Mouse (Mus musculus): Measurements from ENCODE around the gene Dock9. TPM values are rescaled to one million over a fixed set of nuclear protein-coding genes. Genes with fewer than 3 reads are reported as not detected.
A peak's percentile ranks its signal among the peaks of the same experiment; 100 is the strongest.

Dock9 gene
- polyA plus RNA-seq, 1 experiment: 2.7 TPM

- Histone ChIP-seq H3K79me3 (ENCODE audit: low read depth) (no peaks in the 10 kb centered on the region), H3K79me2 (ENCODE audit: control insufficient read depth, insufficient read depth) (no peaks in the 10 kb centered on the region), H3ac (ENCODE audit: control insufficient read depth, insufficient read length, low read depth) (no peak overlapping the region), H3K36me3 (ENCODE audit: control insufficient read depth, insufficient read depth) (no peaks in the 10 kb centered on the region), H3K27me3 (ENCODE audit: control insufficient read depth, insufficient read depth, insufficient read length) (no peaks in the 10 kb centered on the region), H3K4me3 (ENCODE audit: insufficient read depth, poor library complexity, severe bottlenecking) (no peak overlapping the region)
- TF ChIP-seq MYOG (IDR thresholded peaks at IDR 0.05; ENCODE audit: control insufficient read depth, extremely low read depth, insufficient read length) (no peak), FOSL1 (IDR thresholded peaks at IDR 0.05; ENCODE audit: insufficient read depth, low read length, poor library complexity, severe bottlenecking) (no peak)
Observed at GRCm38 (mm10) chr14:121593313-121593929, 204.2 kb downstream of the Dock9 start.

DNA sequence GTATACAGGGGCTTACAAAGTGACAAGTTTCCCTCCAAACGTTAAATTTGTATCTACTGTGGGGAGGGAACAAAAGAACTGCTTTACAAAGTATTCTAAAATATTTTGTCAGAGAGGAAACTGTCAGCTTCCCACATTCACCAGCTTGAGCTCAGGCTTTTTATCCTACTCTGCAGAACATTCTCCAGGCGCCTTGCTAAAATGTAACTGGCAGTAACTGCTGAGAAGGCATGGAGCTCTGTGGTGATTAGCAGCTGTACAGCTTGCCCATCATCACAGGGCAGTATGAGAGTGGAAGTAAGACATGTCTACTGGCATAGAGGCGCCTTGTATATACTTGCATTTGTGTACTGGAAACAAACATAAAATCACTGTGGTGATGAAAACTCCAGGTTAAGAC, 204.7 kb downstream of the Dock9 start:
- TF ChIP-seq MYOG (IDR thresholded peaks at IDR 0.05; ENCODE audit: control insufficient read depth, extremely low read depth, insufficient read length): no peak
- no peak for TF ChIP-seq FOSL1 (IDR thresholded peaks at IDR 0.05; ENCODE audit: insufficient read depth, low read length, poor library complexity, severe bottlenecking)
- no peak for TF ChIP-seq USF1 (IDR thresholded peaks at IDR 0.05; ENCODE audit: low read depth)
- no peak for TF ChIP-seq MAX (IDR thresholded peaks at IDR 0.05)
- no peak for TF ChIP-seq CEBPB (IDR thresholded peaks at IDR 0.05; ENCODE audit: low read depth)
- no peak for TF ChIP-seq CTCF (IDR thresholded peaks at IDR 0.05; ENCODE audit: control insufficient read depth, insufficient read depth, insufficient read length)
- no peak for TF ChIP-seq MYOD1 (IDR thresholded peaks at IDR 0.05; ENCODE audit: control insufficient read depth, insufficient read length, low read depth)
- H3K79me3 ChIP-seq (ENCODE audit: low read depth): no peaks in the 10 kb centered on the region
- no peak overlapping the region for H3K4me3 ChIP-seq (ENCODE audit: insufficient read depth, poor library complexity, severe bottlenecking)
- H3ac ChIP-seq (ENCODE audit: control insufficient read depth, insufficient read length, low read depth): no peak overlapping the region
- no peaks in the 10 kb centered on the region for H3K36me3 ChIP-seq (ENCODE audit: control insufficient read depth, insufficient read depth)
- H3K27me3 ChIP-seq (ENCODE audit: control insufficient read depth, insufficient read depth, insufficient read length): no peaks in the 10 kb centered on the region
- H3K79me2 ChIP-seq (ENCODE audit: control insufficient read depth, insufficient read depth): no peaks in the 10 kb centered on the region

- Histone ChIP-seq H3K79me3 (ENCODE audit: low read depth) (no peaks in the 10 kb centered on the region), H3K4me3 (ENCODE audit: insufficient read depth, poor library complexity, severe bottlenecking) (no peak overlapping the region), H3K79me2 (ENCODE audit: control insufficient read depth, insufficient read depth) (no peaks in the 10 kb centered on the region), H3K27me3 (ENCODE audit: control insufficient read depth, insufficient read depth, insufficient read length) (no peaks in the 10 kb centered on the region), H3ac (ENCODE audit: control insufficient read depth, insufficient read length, low read depth) (no peak overlapping the region), H3K36me3 (ENCODE audit: control insufficient read depth, insufficient read depth) (no peaks in the 10 kb centered on the region)
- TF ChIP-seq USF1 (IDR thresholded peaks at IDR 0.05; ENCODE audit: low read depth) (no peak), MYOG (IDR thresholded peaks at IDR 0.05; ENCODE audit: control insufficient read depth, extremely low read depth, insufficient read length) (no peak), CEBPB (IDR thresholded peaks at IDR 0.05; ENCODE audit: low read depth) (no peak), MYOD1 (IDR thresholded peaks at IDR 0.05; ENCODE audit: control insufficient read depth, insufficient read length, low read depth) (no peak), FOSL1 (IDR thresholded peaks at IDR 0.05; ENCODE audit: insufficient read depth, low read length, poor library complexity, severe bottlenecking) (no peak), CTCF (IDR thresholded peaks at IDR 0.05; ENCODE audit: control insufficient read depth, insufficient read depth, insufficient read length) (no peak), MAX (IDR thresholded peaks at IDR 0.05) (no peak)
Observed at GRCm38 (mm10) chr14:121592356-121592755, 205.3 kb downstream of the Dock9 start.

GRCm38 (mm10) chr14:121589097-121589725, 208.4 kb downstream of the Dock9 start:
- Histone ChIP-seq H3K27me3 (ENCODE audit: control insufficient read depth, insufficient read depth, insufficient read length) (no peaks in the 10 kb centered on the region), H3K4me3 (ENCODE audit: insufficient read depth, poor library complexity, severe bottlenecking) (no peak overlapping the region), H3ac (ENCODE audit: control insufficient read depth, insufficient read length, low read depth) (no peak overlapping the region), H3K79me3 (ENCODE audit: low read depth) (no peaks in the 10 kb centered on the region), H3K79me2 (ENCODE audit: control insufficient read depth, insufficient read depth) (no peaks in the 10 kb centered on the region), H3K36me3 (ENCODE audit: control insufficient read depth, insufficient read depth) (no peaks in the 10 kb centered on the region)
- TF ChIP-seq CTCF (IDR thresholded peaks at IDR 0.05; ENCODE audit: control insufficient read depth, insufficient read depth, insufficient read length): peak; percentile 80
- TF ChIP-seq MAX (IDR thresholded peaks at IDR 0.05): no peak

DNA sequence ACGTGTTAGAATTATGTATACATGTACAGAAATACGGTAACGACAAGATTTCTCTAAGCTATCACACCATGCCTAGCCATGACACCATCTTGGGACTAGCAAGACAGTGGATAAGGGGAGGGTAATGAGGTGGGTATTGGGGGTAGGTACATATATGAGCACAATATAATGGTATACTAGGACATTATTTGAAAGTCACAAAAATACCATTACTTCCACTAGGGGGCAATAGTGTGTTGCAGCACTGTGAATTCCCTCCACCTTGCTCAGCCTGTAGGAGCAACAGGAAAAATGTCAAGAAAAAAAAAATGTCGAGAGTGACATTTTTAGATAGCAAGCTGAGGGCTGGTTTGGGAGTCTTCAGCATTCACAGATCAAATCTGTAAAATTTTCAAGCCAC, 209.2 kb downstream of the Dock9 start:
- H3ac ChIP-seq (ENCODE audit: control insufficient read depth, insufficient read length, low read depth): no peak overlapping the region
- no peak overlapping the region for H3K4me3 ChIP-seq (ENCODE audit: insufficient read depth, poor library complexity, severe bottlenecking)
- H3K27me3 ChIP-seq (ENCODE audit: control insufficient read depth, insufficient read depth, insufficient read length): no peaks in the 10 kb centered on the region
- no peaks in the 10 kb centered on the region for H3K79me3 ChIP-seq (ENCODE audit: low read depth)
- TF ChIP-seq MYOG (IDR thresholded peaks at IDR 0.05; ENCODE audit: control insufficient read depth, extremely low read depth, insufficient read length) (no peak), MAX (IDR thresholded peaks at IDR 0.05) (no peak), CEBPB (IDR thresholded peaks at IDR 0.05; ENCODE audit: low read depth) (no peak), USF1 (IDR thresholded peaks at IDR 0.05; ENCODE audit: low read depth) (no peak), MYOD1 (IDR thresholded peaks at IDR 0.05; ENCODE audit: control insufficient read depth, insufficient read length, low read depth) (no peak), FOSL1 (IDR thresholded peaks at IDR 0.05; ENCODE audit: insufficient read depth, low read length, poor library complexity, severe bottlenecking) (no peak), CTCF (IDR thresholded peaks at IDR 0.05; ENCODE audit: control insufficient read depth, insufficient read depth, insufficient read length) (no peak)
- H3K79me2 ChIP-seq (ENCODE audit: control insufficient read depth, insufficient read depth): no peaks in the 10 kb centered on the region
- H3K36me3 ChIP-seq (ENCODE audit: control insufficient read depth, insufficient read depth): no peaks in the 10 kb centered on the region

Measured in C2C12 (cell line).